Mouse (Mus musculus): ENCODE measurements around the gene Cartpt.

- TF ChIP-seq POLR2A (IDR thresholded peaks at IDR 0.05; ENCODE audit: borderline replicate concordance, extremely low read depth, low read depth, low read length) (no peak), CTCF (IDR thresholded peaks at IDR 0.05; ENCODE audit: insufficient read depth, low read length) (no peak)
These were observed 45.7 kb downstream of the Cartpt start for GRCm38 (mm10) chr13:99855229-99855628.

All from lung, adult 2 months (tissue).